In the genomic region with DNA sequence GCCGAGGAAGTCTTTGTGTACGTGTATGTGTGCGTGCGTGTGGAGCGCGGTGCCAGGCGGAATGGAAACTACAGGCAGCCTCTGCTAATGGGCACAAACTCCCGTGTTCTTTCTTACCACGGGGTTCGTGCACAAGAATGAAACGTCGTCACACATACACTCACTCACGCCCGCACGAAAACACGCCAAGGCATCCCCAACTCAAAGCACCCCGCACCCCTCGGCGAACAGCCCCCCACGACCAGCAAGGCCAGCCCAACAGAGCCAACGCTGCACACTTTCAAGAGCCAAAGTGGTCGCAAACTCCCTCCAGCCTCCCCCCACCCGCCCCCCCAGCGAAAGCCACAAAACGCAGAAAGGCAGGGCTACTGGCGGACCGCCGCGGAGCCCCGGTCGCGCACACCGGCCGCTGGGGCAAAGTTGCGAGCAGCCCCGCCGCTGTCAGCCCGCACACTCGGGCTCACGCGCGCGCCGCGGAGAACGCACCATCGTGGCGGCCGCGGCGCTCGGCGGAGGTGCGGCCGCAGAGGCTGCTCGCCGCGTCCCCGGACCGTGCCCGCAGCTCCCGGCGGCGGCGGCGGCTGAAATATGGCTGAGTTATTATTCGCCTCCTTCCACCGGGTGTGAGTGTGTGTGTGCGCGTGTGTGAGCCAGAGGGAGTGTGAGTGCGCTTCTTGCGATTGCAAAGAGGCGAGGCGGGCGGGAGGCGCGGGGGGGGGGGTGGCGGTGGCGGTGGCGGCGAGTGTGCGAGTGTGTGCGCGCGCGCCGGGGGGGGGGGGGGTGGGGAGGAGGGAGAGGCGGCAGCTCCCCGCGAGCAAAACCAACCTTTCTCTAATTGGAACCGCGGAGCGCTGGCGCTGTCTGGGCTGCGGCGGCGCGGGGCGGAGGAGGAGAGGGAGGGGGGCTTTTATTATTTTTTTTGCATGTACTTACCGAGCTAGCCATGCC, we compare ENCODE assay signal across 8 mouse cellular contexts. TPM values are rescaled to one million over a fixed set of nuclear protein-coding genes. Genes with fewer than 3 reads are reported as not detected.
A peak's percentile ranks its signal among the peaks of the same experiment; 100 is the strongest.
DNase-seq lines count a peak whose midpoint lies in the region; ATAC-seq and TF ChIP-seq lines count a peak whose summit lies in the region.

No protein-coding gene starts in this region.

- peak overlapping the region; percentile 96 for H3K9ac ChIP-seq in forebrain, embryonic 12.5 days
- peak overlapping the region; percentile 82 for H3K9ac ChIP-seq in lung, embryonic 14.5 days

- peak overlapping the region; percentile 90 for H3K4me3 ChIP-seq in forebrain, embryonic 12.5 days (replicated peaks)
- H3K4me3 ChIP-seq in lung, embryonic 14.5 days (ENCODE audit: low read depth, low read length): peak overlapping the region; percentile 78

- no peaks in the 10 kb centered on the region for H3K9me3 ChIP-seq in forebrain, embryonic 12.5 days
- no peaks in the 10 kb centered on the region for H3K9me3 ChIP-seq in lung, embryonic 14.5 days (ENCODE audit: low read depth, low read length)

- peaks cover 6% of the 10 kb centered on the region; the same call in 1 of the 2 replicates for H3K36me3 ChIP-seq in forebrain, embryonic 12.5 days (replicated peaks)
- H3K36me3 ChIP-seq in lung, embryonic 14.5 days (ENCODE audit: insufficient read depth): peaks cover 2% of the 10 kb centered on the region; the same call in 1 of the 2 replicates

- H3K27ac ChIP-seq in forebrain, embryonic 12.5 days: peak overlapping the region; percentile 99
- H3K27ac ChIP-seq in lung, embryonic 14.5 days (ENCODE audit: low read depth): peak overlapping the region; percentile 97

- no peak for TF ChIP-seq CTCF in lung, embryonic 14.5 days (IDR thresholded peaks at IDR 0.05; ENCODE audit: low read depth)

- WGBS in forebrain, embryonic 12.5 days: under 1% methylated on average over 81 of the region's 100 CpGs
- under 1% methylated on average over 80 of the region's 100 CpGs for WGBS in lung, embryonic 14.5 days

- DNase-seq in ES-CJ7 (ENCODE audit: low read depth, low spot score): peak; percentile 23
- DNase-seq in c-Kit-positive CD71-positive TER-119-positive erythroid progenitor cells, embryonic 14.5 days (ENCODE audit: low spot score): peak; percentile 34
- peak; percentile 4 for DNase-seq in heart, postnatal 25 days (ENCODE audit: low spot score)
- peak; percentile 37 to 51 for DNase-seq in layer of hippocampus, adult 8-10 months (ENCODE audit: low spot score in 2 of 2)
- peak; percentile 75 for DNase-seq in lung, embryonic 14.5 days
- peak; percentile 55 for DNase-seq in ovary, postnatal 36 days (ENCODE audit: low spot score)
- DNase-seq in thymus, postnatal 25 days: peak; percentile 62

- intact Hi-C loops in heart, postnatal 25 days (cut with DNase I): loop anchor here (5.0 kb wide), 1 partner anchor 245 kb away; no protein-coding TSS in a partner anchor

- H3K4me1 ChIP-seq in forebrain, embryonic 12.5 days: peaks cover 26% of the 10 kb centered on the region
- H3K4me1 ChIP-seq in lung, embryonic 14.5 days (ENCODE audit: insufficient read depth): no peaks in the 10 kb centered on the region; the same call in 1 of the 2 replicates

- peak overlapping the region; percentile 78 for H3K4me2 ChIP-seq in forebrain, embryonic 12.5 days
- H3K4me2 ChIP-seq in lung, embryonic 14.5 days: peak overlapping the region; percentile 74

- H3K27me3 ChIP-seq in forebrain, embryonic 12.5 days: peaks cover 10% of the 10 kb centered on the region
- no peaks in the 10 kb centered on the region; the same call in 1 of the 2 replicates for H3K27me3 ChIP-seq in lung, embryonic 14.5 days (ENCODE audit: insufficient read depth, low read length)

- peak; percentile 81 for ATAC-seq in forebrain, embryonic 12.5 days (ENCODE audit: low FRiP score)
- peak; percentile 68 for ATAC-seq in lung, embryonic 14.5 days (ENCODE audit: insufficient read depth)

RNA-seq across cellular contexts. Expression of a gene that starts 0.7 kb away (rescaled TPM):
- polyA plus RNA-seq in forebrain, embryonic 12.5 days (2016; fragmentation: Nextera tagmentation; extraction: Ambion mirVana): 81.7 and 82.1 TPM in 2 replicates
- 10 to 100 TPM; 11.7 to 12.2 TPM for total RNA-seq in heart, postnatal 25 days (2021)
- 10 to 100 TPM; 46.6 to 65.1 (median 57.3) TPM for total RNA-seq in layer of hippocampus, adult 8-10 months (2022)
- 43.6 and 44.1 TPM in 2 replicates for polyA plus RNA-seq in lung, embryonic 14.5 days (2014; fragmentation: Nextera tagmentation; extraction: Ambion mirVana)

Comparison
In these comparisons a context has a peak if more than half of its experiments do, and no peak if none do; other contexts are left out.
1. Peak in every context shown above with its lines: DNase-seq, ATAC-seq, H3K4me3 ChIP-seq and H3K27ac ChIP-seq.
2. DNase-seq: peak in every context shown above with its lines; median percentile 75 in lung, embryonic 14.5 days; 62 in thymus, postnatal 25 days; 55 in ovary, postnatal 36 days; 44 in layer of hippocampus, adult 8-10 months; 34 in c-Kit-positive CD71-positive TER-119-positive erythroid progenitor cells, embryonic 14.5 days; 23 in ES-CJ7; 4 in heart, postnatal 25 days.